ENCODE assay signal across 10 mouse cellular contexts in genomic region chr9:122244080-122244799, GRCm38 (mm10). TPM values are rescaled to one million over a fixed set of nuclear protein-coding genes. Genes with fewer than 3 reads are reported as not detected.
DNase-seq lines count a peak whose midpoint lies in the region; ATAC-seq and TF ChIP-seq lines count a peak whose summit lies in the region.
"Had no signal": no experiment of that assay in that cellular context is flagged by ENCODE, and none has a peak within 500 bp of the region (broad histone marks: within the 10 kb centered on the region; RNA-seq: fewer than 3 reads in every experiment).

No protein-coding gene starts in this region.

- H3K27ac ChIP-seq in kidney, adult 2 months (ENCODE audit: insufficient read depth, low read depth, low read length), result no peak overlapping the region
- H3K27ac ChIP-seq in kidney, embryonic 15.5 days, result no peak overlapping the region
- H3K27ac ChIP-seq: embryonic facial prominence, embryonic 15.5 days; macrophage had no signal

- H3K4me3 ChIP-seq in kidney, adult 2 months (ENCODE audit: insufficient read depth, low read depth, low read length), result no peak overlapping the region
- no peak overlapping the region for H3K4me3 ChIP-seq in kidney, embryonic 15.5 days (replicated peaks)
- no peak overlapping the region for H3K4me3 ChIP-seq in G1E (ENCODE audit: low read depth, low read length)
- H3K4me3 ChIP-seq: embryonic facial prominence, embryonic 15.5 days had no signal

- intact Hi-C loops in gastrocnemius, postnatal 36 days (cut with DNase I), result no loop called here

- 44% methylated on average over 4 of the region's 4 CpGs for WGBS in kidney, adult 2 months
- 37% methylated on average over 4 of the region's 4 CpGs for WGBS in kidney, embryonic 15.5 days

- no peaks in the 10 kb centered on the region for H3K4me1 ChIP-seq in kidney, adult 2 months (ENCODE audit: control insufficient read depth, insufficient read depth, low read length)
- H3K4me1 ChIP-seq in kidney, embryonic 15.5 days, result 0 out of 2 replicates have a peak, but pooled peaks cover 3% of the 10 kb centered on the region
- peaks cover 13% of the 10 kb centered on the region for H3K4me1 ChIP-seq in G1E (ENCODE audit: insufficient read depth, low read depth, low read length)

- ATAC-seq in kidney, embryonic 15.5 days (replicated peaks; ENCODE audit: low FRiP score), result no peak
- ATAC-seq in G1E (ENCODE audit: extremely low read depth, insufficient number of reproducible peaks, low FRiP score, poor library complexity, severe bottlenecking), result no peak
- peak; percentile 37; the same call in 1 of the 2 replicates for ATAC-seq in neutrophil, adult 5-6 weeks (ENCODE audit: extremely low read depth, insufficient number of reproducible peaks, low FRiP score, poor library complexity, severe bottlenecking)

- no peak for TF ChIP-seq POLR2A in kidney, adult 2 months (IDR thresholded peaks at IDR 0.05; ENCODE audit: low read depth, low read length)

- DNase-seq in kidney, adult 2 months, result peak; percentile 65
- peak; percentile 33 for DNase-seq in G1E (ENCODE audit: low spot score)
- DNase-seq in cerebellum, adult 9-10 months, result peak; percentile 61
- peak; percentile 36 to 40 for DNase-seq in gastrocnemius, postnatal 36 days
- peak; percentile 66 to 77 for DNase-seq in left cerebral cortex, adult 18-20 months (ENCODE audit: low spot score in 2 of 2)
- DNase-seq in thymus, postnatal 4 days, result peak; percentile 85

- H3K9ac ChIP-seq in kidney, embryonic 15.5 days, result no peak overlapping the region
- H3K9ac ChIP-seq: embryonic facial prominence, embryonic 15.5 days had no signal

- no peaks in the 10 kb centered on the region for H3K36me3 ChIP-seq in kidney, adult 2 months (ENCODE audit: control insufficient read depth, insufficient read depth, low read length)
- no peaks in the 10 kb centered on the region; the same call in 1 of the 2 replicates for H3K36me3 ChIP-seq in kidney, embryonic 15.5 days
- H3K36me3 ChIP-seq in G1E (replicated peaks), result no peaks in the 10 kb centered on the region

- H3K27me3 ChIP-seq in kidney, adult 2 months (replicated peaks; ENCODE audit: control insufficient read depth, insufficient read depth, low read length), result no peaks in the 10 kb centered on the region
- H3K27me3 ChIP-seq in kidney, embryonic 15.5 days, result no peaks in the 10 kb centered on the region
- peaks cover 17% of the 10 kb centered on the region for H3K27me3 ChIP-seq in G1E (ENCODE audit: insufficient read depth, low read length)
- H3K27me3 ChIP-seq: embryonic facial prominence, embryonic 15.5 days had no signal

- no peaks in the 10 kb centered on the region for H3K9me3 ChIP-seq in kidney, embryonic 15.5 days (replicated peaks)
- no peaks in the 10 kb centered on the region for H3K9me3 ChIP-seq in G1E (replicated peaks)
- H3K9me3 ChIP-seq: embryonic facial prominence, embryonic 15.5 days had no signal

- peak; percentile 82 for TF ChIP-seq CTCF in kidney, adult 2 months (conservative IDR thresholded peaks at IDR 0.05; ENCODE audit: insufficient read depth, insufficient read length, low read depth, low read length)
- peak; percentile 39 for TF ChIP-seq CTCF in G1E (IDR thresholded peaks at IDR 0.05; ENCODE audit: low read depth, low read length)

- no peak overlapping the region for H3K4me2 ChIP-seq in kidney, embryonic 15.5 days
- H3K4me2 ChIP-seq: embryonic facial prominence, embryonic 15.5 days had no signal

RNA-seq across cellular contexts. Expression of gene Ano10, which starts 50.0 kb away (rescaled TPM):
- polyA plus RNA-seq in kidney, adult 2 months (2012; rRNA removed), result 50.6 and 54.4 TPM in 2 replicates
- polyA plus RNA-seq in kidney, embryonic 15.5 days (2015; fragmentation: Nextera tagmentation; extraction: Ambion mirVana), result 32.0 and 36.2 TPM in 2 replicates
- 17.3 and 26.8 TPM in 2 replicates for total RNA-seq in G1E (2014; fragmentation: Nextera tagmentation)
- 8.3 and 9.5 TPM in 2 replicates for total RNA-seq in G1E (2017)
- 1.2 and 3.2 TPM in 2 replicates for polyA plus RNA-seq in G1E (2012)
- 10 to 100 TPM; 43.7 to 44.0 TPM for total RNA-seq in gastrocnemius, postnatal 36 days (2021)
- 10 to 100 TPM; 29.7 to 30.9 TPM for total RNA-seq in left cerebral cortex, adult 18-20 months (2021)
- total RNA-seq in neutrophil, adult 5-6 weeks (2017), result 21.6 and 24.4 TPM in 2 replicates

Comparison
In these comparisons a context has a peak if more than half of its experiments do, and no peak if none do; other contexts are left out.
1. DNase-seq: peak in every context shown above with its lines; median percentile 85 in thymus, postnatal 4 days; 72 in left cerebral cortex, adult 18-20 months; 65 in kidney, adult 2 months; 61 in cerebellum, adult 9-10 months; 38 in gastrocnemius, postnatal 36 days; 33 in G1E.